Mouse (Mus musculus) kidney, adult 2 months (tissue): ENCODE results near the gene Morn3.

Source experiments
- CTCF ChIP-seq: fragments of 200-500 bp; conservative IDR thresholded peaks from 2 replicates; pipeline ENCODE4 v1.5.1; 2011; ENCODE audit warnings: low read depth, mild to moderate bottlenecking, control low read depth, low read length, moderate library complexity, mixed read lengths; ENCODE audit not compliant: insufficient read depth, insufficient read length
- POLR2A ChIP-seq: fragments of 200-500 bp; IDR thresholded peaks from one replicate; pipeline ENCODE4 v1.6.1; 2011; ENCODE audit warnings: low read depth, low read length, control low read depth

- TF ChIP-seq CTCF: no peak
- TF ChIP-seq POLR2A: no peak
Observed at GRCm38 (mm10) chr5:123024965-123025573, 21.7 kb downstream of the Morn3 start.
